Mouse (Mus musculus) neural tube, embryonic 14.5 days (tissue): ENCODE results near the gene Trim29. TPM values are rescaled to one million over a fixed set of nuclear protein-coding genes. Genes with fewer than 3 reads are reported as not detected.

Experiments used
- ATAC-seq: fragments of 200-750 bp; cut with Nextera tagmentation; 2 replicates; pipeline ENCODE4 v1.8.0; 2017; ENCODE audit warnings: low read depth, mild to moderate bottlenecking, moderate TSS enrichment, moderate library complexity
- H3K27ac ChIP-seq: fragments of 300-500 bp; sonication (generic); 2 replicates; pipeline ENCODE4 v1.5.1; 2014; ENCODE audit warnings: low read depth, mild to moderate bottlenecking, control low read depth, low read length, moderate library complexity, mixed read lengths
- H3K27me3 ChIP-seq: fragments of 300-500 bp; sonication (generic); 2 replicates; pipeline ENCODE4 v1.6.1; 2014; ENCODE audit warnings: low read length; ENCODE audit not compliant: control insufficient read depth, insufficient read depth
- H3K36me3 ChIP-seq: fragments of 300-500 bp; sonication (generic); 2 replicates; pipeline ENCODE4 v1.6.1; 2014; ENCODE audit warnings: low read length, mixed read lengths; ENCODE audit not compliant: control insufficient read depth, insufficient read depth
- H3K4me1 ChIP-seq: fragments of 300-500 bp; sonication (generic); 2 replicates; pipeline ENCODE4 v1.6.1; 2014; ENCODE audit warnings: low read length; ENCODE audit not compliant: control insufficient read depth, insufficient read depth
- H3K4me2 ChIP-seq: fragments of 300-500 bp; sonication (generic); 2 replicates; pipeline ENCODE4 v1.6.1; 2014; ENCODE audit warnings: mild to moderate bottlenecking, low read depth, low read length, control low read depth
- H3K4me3 ChIP-seq: fragments of 300-500 bp; sonication (generic); 2 replicates; pipeline ENCODE4 v1.5.1; 2014; ENCODE audit warnings: low read depth, low read length, control low read depth, mixed read lengths
- H3K9ac ChIP-seq: fragments of 300-500 bp; sonication (generic); replicated peaks from 2 replicates; pipeline ENCODE4 v1.6.1; 2014; ENCODE audit warnings: low read depth, mild to moderate bottlenecking, control low read depth, low read length, mixed read lengths
- H3K9me3 ChIP-seq: fragments of 300-500 bp; sonication (generic); 2 replicates; pipeline ENCODE4 v1.6.1; 2016; ENCODE audit warnings: low read length; ENCODE audit not compliant: control insufficient read depth
- WGBS: fragments of 180-500 bp; shearing (Covaris S2); extraction: QIAGEN DNeasy Blood & Tissue Kit; methylation state at CpG from one replicate; pipeline ENCODE4 v1.1.7; 2014; 5-methylcytosine and 5-hydroxymethylcytosine counted together
- polyA plus RNA-seq: library from polyadenylated mRNA; unstranded; fragments of >200 nt; fragmentation: Nextera tagmentation; extraction: Ambion mirVana; gene quantifications from 2 replicates; pipeline ENCODE4 v1.2.1, GENCODE M21; 2014

Trim29 gene
- polyA plus RNA-seq, 1 experiment from 2014 or later = not detected

- ATAC-seq = no peak
- WGBS = 76% methylated on average over 3 of the region's 3 CpGs
- no peak overlapping the region for H3K27ac ChIP-seq
Observed at GRCm38 (mm10) chr9:43325486-43325885, 14.8 kb downstream of the Trim29 start.

GRCm38 (mm10) chr9:43326015-43326631, 15.5 kb downstream of the Trim29 start:
- Histone ChIP-seq H3K27ac (no peak overlapping the region), H3K4me2 (no peak overlapping the region), H3K4me1 (no peaks in the 10 kb centered on the region), H3K36me3 (no peaks in the 10 kb centered on the region), H3K4me3 (no peak overlapping the region), H3K9me3 (no peaks in the 10 kb centered on the region), H3K9ac (no peak overlapping the region), H3K27me3 (no peaks in the 10 kb centered on the region)
- ATAC-seq = no peak
- WGBS = 76% methylated on average over 7 of the region's 7 CpGs

More at GRCm38 (mm10) chr9:43325486-43325885, 14.8 kb downstream of the Trim29 start:
- Histone ChIP-seq H3K9me3 (no peaks in the 10 kb centered on the region), H3K9ac (no peak overlapping the region), H3K4me3 (no peak overlapping the region), H3K4me2 (no peak overlapping the region), H3K36me3 (no peaks in the 10 kb centered on the region), H3K4me1 (no peaks in the 10 kb centered on the region), H3K27me3 (no peaks in the 10 kb centered on the region)

- Histone ChIP-seq H3K4me2 (no peak overlapping the region), H3K9ac (no peak overlapping the region), H3K4me3 (no peak overlapping the region), H3K36me3 (no peaks in the 10 kb centered on the region), H3K9me3 (no peaks in the 10 kb centered on the region), H3K27ac (no peak overlapping the region), H3K4me1 (no peaks in the 10 kb centered on the region), H3K27me3 (no peaks in the 10 kb centered on the region)
- 45% methylated on average over 21 of the region's 21 CpGs for WGBS
- 0 out of 2 replicates have a peak, but pooled peaks have one; percentile 25 for ATAC-seq
Observed at GRCm38 (mm10) chr9:43327182-43328129, 16.8 kb downstream of the Trim29 start.

GRCm38 (mm10) chr9:43330426-43330825, 19.8 kb downstream of the Trim29 start:
- Histone ChIP-seq H3K4me3 (no peak overlapping the region), H3K27ac (no peak overlapping the region), H3K36me3 (no peaks in the 10 kb centered on the region), H3K27me3 (no peaks in the 10 kb centered on the region), H3K9me3 (no peaks in the 10 kb centered on the region), H3K4me1 (no peaks in the 10 kb centered on the region), H3K9ac (no peak overlapping the region), H3K4me2 (no peak overlapping the region)
- ATAC-seq = no peak
- WGBS = 51% methylated on average over 5 of the region's 5 CpGs

- 80% methylated on average over 8 of the region's 8 CpGs for WGBS
- H3K27me3 ChIP-seq = no peaks in the 10 kb centered on the region
- H3K4me2 ChIP-seq = no peak overlapping the region
- no peak overlapping the region for H3K27ac ChIP-seq
- H3K9me3 ChIP-seq = no peaks in the 10 kb centered on the region
- H3K4me3 ChIP-seq = no peak overlapping the region
- no peak for ATAC-seq
- H3K4me1 ChIP-seq = no peaks in the 10 kb centered on the region
- H3K36me3 ChIP-seq = no peaks in the 10 kb centered on the region
- no peak overlapping the region for H3K9ac ChIP-seq
Observed at GRCm38 (mm10) chr9:43331476-43332471, 21.1 kb downstream of the Trim29 start.

- Histone ChIP-seq H3K4me1 (no peaks in the 10 kb centered on the region), H3K27ac (no peak overlapping the region), H3K9ac (no peak overlapping the region), H3K4me3 (no peak overlapping the region), H3K27me3 (no peaks in the 10 kb centered on the region), H3K36me3 (no peaks in the 10 kb centered on the region), H3K9me3 (no peaks in the 10 kb centered on the region), H3K4me2 (no peak overlapping the region)
- 37% methylated on average over 8 of the region's 8 CpGs for WGBS
- ATAC-seq = no peak
Observed at GRCm38 (mm10) chr9:43334476-43334875, 23.8 kb downstream of the Trim29 start.

GRCm38 (mm10) chr9:43337636-43338035, 27.0 kb downstream of the Trim29 start:
- Histone ChIP-seq H3K4me2 (no peak overlapping the region), H3K4me1 (no peaks in the 10 kb centered on the region), H3K27ac (no peak overlapping the region), H3K9me3 (no peaks in the 10 kb centered on the region), H3K36me3 (no peaks in the 10 kb centered on the region), H3K4me3 (no peak overlapping the region), H3K9ac (no peak overlapping the region), H3K27me3 (no peaks in the 10 kb centered on the region)
- ATAC-seq = no peak
- 63% methylated on average over 4 of the region's 4 CpGs for WGBS

GRCm38 (mm10) chr9:43338067-43338466, 27.4 kb downstream of the Trim29 start:
- ATAC-seq = no peak

More at GRCm38 (mm10) chr9:43338067-43338466, 27.4 kb downstream of the Trim29 start:
- Histone ChIP-seq H3K4me2 (no peak overlapping the region), H3K4me3 (no peak overlapping the region), H3K27me3 (no peaks in the 10 kb centered on the region), H3K27ac (no peak overlapping the region), H3K4me1 (no peaks in the 10 kb centered on the region), H3K9me3 (no peaks in the 10 kb centered on the region), H3K36me3 (no peaks in the 10 kb centered on the region), H3K9ac (no peak overlapping the region)
- WGBS = 72% methylated on average over 5 of the region's 5 CpGs
